Mouse (Mus musculus): ENCODE results near the gene Cx3cr1. TPM values are rescaled to one million over a fixed set of nuclear protein-coding genes. Genes with fewer than 3 reads are reported as not detected.

Cx3cr1 gene
- polyA plus RNA-seq, 1 experiment = 9.0 TPM

DNA sequence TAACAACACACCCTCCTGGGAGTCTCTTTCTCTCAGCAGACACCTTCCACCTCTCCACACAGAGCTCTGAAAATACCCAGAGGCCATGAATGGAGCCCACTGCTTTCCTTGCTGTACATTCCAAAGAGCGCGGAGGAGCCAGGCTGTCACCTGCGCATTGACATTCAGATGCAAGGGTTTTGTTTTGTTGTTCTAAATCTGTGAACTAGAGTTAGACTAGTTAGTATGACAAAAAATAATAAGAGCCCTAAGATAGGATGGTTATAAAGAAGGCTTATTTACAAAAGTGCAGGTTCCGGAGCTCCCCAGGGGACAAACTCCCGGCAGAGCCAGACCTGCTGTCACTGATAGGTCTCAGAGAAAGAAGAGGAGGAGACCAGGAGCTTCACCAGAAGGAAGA, 78.4 kb downstream of the Cx3cr1 start:
- 31% methylated on average over 5 of the region's 5 CpGs for WGBS
- Histone ChIP-seq H3K4me3 (replicated peaks; ENCODE audit: insufficient read depth, low read depth, low read length) (no peak overlapping the region), H3K4me1 (ENCODE audit: control insufficient read depth, insufficient read depth, low read length) (peaks cover 3% of the 10 kb centered on the region; the same call in 1 of the 2 replicates), H3K27me3 (ENCODE audit: control insufficient read depth, insufficient read depth, low read length) (no peaks in the 10 kb centered on the region), H3K27ac (ENCODE audit: insufficient read depth, low read length) (no peak overlapping the region)
- no peak for DNase-seq
- TF ChIP-seq POLR2A (IDR thresholded peaks at IDR 0.05; ENCODE audit: borderline replicate concordance, insufficient read depth, low read length) (no peak), CTCF (IDR thresholded peaks at IDR 0.05; ENCODE audit: borderline replicate concordance, insufficient read depth, low read depth, low read length) (no peak)

DNA sequence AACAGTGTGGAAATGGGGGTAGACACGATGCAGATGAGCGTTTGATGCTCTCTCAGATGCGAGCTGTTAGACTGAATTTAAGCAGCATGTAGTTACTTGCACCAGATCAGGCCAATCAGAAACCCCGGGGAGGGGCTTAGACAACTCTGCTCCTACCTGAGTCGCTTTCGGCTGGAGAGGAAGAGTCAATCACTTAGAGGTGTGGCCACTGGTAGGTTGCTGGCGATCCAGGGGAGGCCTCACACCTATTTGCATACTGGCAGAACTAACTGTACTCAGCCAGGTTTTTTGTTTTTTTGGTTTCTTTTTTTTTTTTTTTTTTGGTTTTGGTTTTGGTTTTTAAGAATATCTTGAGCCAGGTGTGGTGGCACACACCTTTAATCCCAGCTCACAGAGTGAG, 81.4 kb downstream of the Cx3cr1 start:
- no peak overlapping the region for H3K4me3 ChIP-seq (replicated peaks; ENCODE audit: insufficient read depth, low read depth, low read length)
- H3K27me3 ChIP-seq (ENCODE audit: control insufficient read depth, insufficient read depth, low read length) = no peaks in the 10 kb centered on the region
- peaks cover 3% of the 10 kb centered on the region; the same call in 1 of the 2 replicates for H3K4me1 ChIP-seq (ENCODE audit: control insufficient read depth, insufficient read depth, low read length)
- no peak overlapping the region for H3K27ac ChIP-seq (ENCODE audit: insufficient read depth, low read length)
- no peak for TF ChIP-seq POLR2A (IDR thresholded peaks at IDR 0.05; ENCODE audit: borderline replicate concordance, insufficient read depth, low read length)
- TF ChIP-seq CTCF (IDR thresholded peaks at IDR 0.05; ENCODE audit: borderline replicate concordance, insufficient read depth, low read depth, low read length) = no peak
- DNase-seq = no peak
- 77% methylated on average over 7 of the region's 7 CpGs for WGBS

DNA sequence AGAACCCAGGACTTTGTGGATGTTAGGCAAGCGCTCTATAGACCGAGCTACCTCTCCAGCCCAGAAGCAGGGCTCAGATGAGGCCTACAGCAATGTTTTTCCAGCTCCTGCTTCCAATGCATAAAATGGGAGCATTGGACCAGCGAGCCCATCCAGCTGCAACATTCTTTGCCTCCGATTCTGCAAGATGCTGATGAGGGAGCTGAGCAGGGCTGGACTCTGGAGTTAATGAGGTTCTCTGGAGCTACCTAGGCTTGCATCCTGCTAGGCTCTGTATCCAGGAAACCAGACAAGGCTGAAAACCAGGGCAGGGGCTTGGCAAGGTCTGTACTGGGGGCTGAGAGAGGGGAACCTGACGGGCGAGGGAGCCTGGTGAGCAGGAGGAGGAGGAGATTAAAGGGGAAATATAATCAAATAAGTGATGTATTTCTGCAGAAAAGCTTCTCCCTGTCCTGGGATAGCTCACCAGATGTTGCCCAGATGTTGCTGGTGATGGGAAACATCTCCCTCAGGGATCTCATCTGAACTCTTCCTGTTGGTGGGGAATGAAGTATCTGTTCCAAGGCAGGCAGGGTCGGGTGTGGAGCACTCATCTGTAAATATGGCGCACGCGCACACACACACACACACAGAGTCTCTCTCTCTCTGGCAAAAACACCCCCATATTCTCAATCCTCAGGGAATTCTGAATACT, 83.7 kb downstream of the Cx3cr1 start:
- no peak overlapping the region for H3K27ac ChIP-seq (ENCODE audit: insufficient read depth, low read length)
- DNase-seq = no peak
- H3K4me1 ChIP-seq (ENCODE audit: control insufficient read depth, insufficient read depth, low read length) = peaks cover 17% of the 10 kb centered on the region
- no peak overlapping the region for H3K4me3 ChIP-seq (replicated peaks; ENCODE audit: insufficient read depth, low read depth, low read length)
- TF ChIP-seq CTCF (IDR thresholded peaks at IDR 0.05; ENCODE audit: borderline replicate concordance, insufficient read depth, low read depth, low read length) (no peak), POLR2A (IDR thresholded peaks at IDR 0.05; ENCODE audit: borderline replicate concordance, insufficient read depth, low read length) (no peak)
- WGBS = 84% methylated on average over 10 of the region's 10 CpGs
- H3K27me3 ChIP-seq (ENCODE audit: control insufficient read depth, insufficient read depth, low read length) = no peaks in the 10 kb centered on the region

DNA sequence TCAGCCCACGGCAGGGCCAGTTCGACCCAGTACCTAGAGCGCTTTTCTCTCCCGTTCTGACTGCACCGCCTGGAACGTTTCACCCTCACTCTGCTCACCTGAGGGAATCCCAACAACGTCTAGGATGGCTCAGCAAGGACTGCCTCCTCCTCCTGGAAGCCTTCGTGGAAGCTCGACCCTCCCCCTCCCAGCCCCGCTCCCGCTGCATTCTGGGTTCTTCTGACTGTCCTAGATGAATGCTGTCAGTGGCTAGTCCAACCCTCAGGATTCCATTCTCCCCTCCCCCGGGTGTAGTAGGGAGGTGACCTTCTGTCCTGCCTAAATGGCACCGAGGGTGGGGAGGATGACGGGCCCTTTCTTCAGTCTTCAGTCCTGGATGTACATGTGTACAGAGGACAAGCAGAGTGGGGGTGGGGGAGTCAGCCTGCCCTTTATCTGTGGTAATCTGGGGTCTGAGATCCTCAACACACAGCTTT, 85.1 kb downstream of the Cx3cr1 start, which contains the start of gene Csrnp1:
Gene Csrnp1, minus strand, starts transcription at position 123 of the 476 bp plus-strand sequence.
- Histone ChIP-seq H3K4me3 (replicated peaks; ENCODE audit: insufficient read depth, low read depth, low read length) (peak within 1 kb of the TSS; percentile 74), H3K27ac (ENCODE audit: insufficient read depth, low read length) (peak within 1 kb of the TSS; percentile 88), H3K4me1 (ENCODE audit: control insufficient read depth, insufficient read depth, low read length) (peaks cover 29% of the 10 kb centered on the region), H3K27me3 (ENCODE audit: control insufficient read depth, insufficient read depth, low read length) (no peaks in the 10 kb centered on the region)
- WGBS = 46% methylated on average over 14 of the region's 14 CpGs
- no peak for TF ChIP-seq CTCF (IDR thresholded peaks at IDR 0.05; ENCODE audit: borderline replicate concordance, insufficient read depth, low read depth, low read length)
- no peak for TF ChIP-seq POLR2A (IDR thresholded peaks at IDR 0.05; ENCODE audit: borderline replicate concordance, insufficient read depth, low read length)
- peak in 1 of 2 experiments; percentile 43 for DNase-seq

DNA sequence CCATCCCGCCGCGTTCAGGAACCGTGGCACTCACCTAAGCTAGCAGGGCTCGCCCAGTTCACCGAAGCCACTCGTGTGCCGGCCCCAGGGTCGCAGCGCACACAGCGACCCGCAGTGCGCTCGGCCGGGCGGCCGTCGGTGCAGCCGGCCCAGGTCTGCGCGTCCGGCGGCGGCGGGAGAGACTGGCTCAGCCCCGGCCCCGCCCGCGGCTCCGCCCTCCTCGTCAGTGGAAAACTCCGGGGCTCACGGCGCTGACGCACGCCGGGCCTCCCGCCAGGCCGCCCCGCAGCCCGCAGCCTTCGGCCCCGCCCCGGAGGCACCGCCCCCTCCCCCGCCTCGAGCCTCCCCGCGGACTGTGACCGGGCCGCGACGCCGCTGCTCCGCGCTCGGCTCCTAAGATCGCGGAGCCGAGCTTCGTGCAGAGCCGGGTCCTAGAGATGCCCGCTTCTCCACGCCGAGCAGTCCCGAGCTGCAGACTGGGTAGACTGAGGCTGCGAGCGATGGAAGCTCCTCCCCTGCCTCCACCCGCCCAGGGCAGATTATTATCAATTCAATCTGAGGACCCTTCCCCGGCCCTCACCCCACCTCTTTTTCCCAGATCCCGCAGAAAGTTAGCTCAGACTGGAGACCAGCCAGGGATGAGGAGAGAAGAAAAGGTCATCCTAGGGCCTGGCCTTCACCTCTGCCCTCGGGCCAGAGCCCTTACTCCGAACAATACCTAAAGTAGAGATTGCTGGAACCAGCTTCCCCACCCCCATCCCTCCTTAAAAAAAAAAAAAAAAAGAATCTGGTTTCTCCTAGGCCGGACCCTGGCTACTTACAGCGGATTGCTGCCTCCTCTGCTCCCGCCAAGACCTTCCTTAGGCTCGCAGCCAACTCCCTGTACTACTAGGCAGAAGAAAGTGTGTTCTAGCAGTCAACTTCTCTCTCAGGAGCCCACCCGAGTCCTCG, 85.8 kb downstream of the Cx3cr1 start:
- DNase-seq = peak; percentile 88 to 90
- H3K27ac ChIP-seq (ENCODE audit: insufficient read depth, low read length) = peak overlapping the region; percentile 88
- peak overlapping the region; percentile 74 for H3K4me3 ChIP-seq (replicated peaks; ENCODE audit: insufficient read depth, low read depth, low read length)
- peaks cover 36% of the 10 kb centered on the region for H3K4me1 ChIP-seq (ENCODE audit: control insufficient read depth, insufficient read depth, low read length)
- no peaks in the 10 kb centered on the region for H3K27me3 ChIP-seq (ENCODE audit: control insufficient read depth, insufficient read depth, low read length)
- 4% methylated on average over 76 of the region's 79 CpGs for WGBS
- TF ChIP-seq POLR2A (IDR thresholded peaks at IDR 0.05; ENCODE audit: borderline replicate concordance, insufficient read depth, low read length) = peak; percentile 66
- TF ChIP-seq CTCF (IDR thresholded peaks at IDR 0.05; ENCODE audit: borderline replicate concordance, insufficient read depth, low read depth, low read length) = no peak

DNA sequence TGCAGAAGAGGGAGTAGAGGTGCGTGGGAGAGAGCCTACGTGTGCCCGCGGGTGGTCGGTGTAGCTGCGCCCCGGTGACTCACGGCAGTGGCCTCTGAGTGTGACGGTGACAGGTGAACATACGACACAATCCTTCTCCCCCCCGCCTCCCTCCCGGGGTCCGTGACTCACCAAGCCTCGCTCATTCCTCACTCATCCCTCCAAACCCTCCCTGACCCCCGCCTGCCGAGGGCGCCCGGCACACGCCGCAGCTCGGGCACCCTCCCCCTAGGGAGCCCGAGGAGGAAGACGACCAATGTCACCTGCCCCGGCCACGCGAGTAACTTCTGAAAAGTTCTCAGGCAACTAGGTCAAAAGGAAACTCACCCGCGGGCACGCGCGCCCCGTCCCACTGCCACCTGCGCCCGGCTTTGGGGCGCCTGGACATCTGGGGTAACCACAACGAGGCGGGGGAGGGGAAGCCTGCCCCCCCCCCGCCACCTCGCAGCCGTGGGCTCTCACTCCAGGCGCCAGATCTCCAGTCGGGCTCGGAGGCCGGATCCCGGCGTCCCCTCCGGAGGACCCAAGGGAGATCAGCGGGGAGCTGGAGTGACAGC, 86.6 kb downstream of the Cx3cr1 start:
- TF ChIP-seq CTCF (IDR thresholded peaks at IDR 0.05; ENCODE audit: borderline replicate concordance, insufficient read depth, low read depth, low read length) (no peak), POLR2A (IDR thresholded peaks at IDR 0.05; ENCODE audit: borderline replicate concordance, insufficient read depth, low read length) (no peak)
- Histone ChIP-seq H3K27ac (ENCODE audit: insufficient read depth, low read length) (peak overlapping the region; percentile 88), H3K27me3 (ENCODE audit: control insufficient read depth, insufficient read depth, low read length) (no peaks in the 10 kb centered on the region), H3K4me3 (replicated peaks; ENCODE audit: insufficient read depth, low read depth, low read length) (peak overlapping the region; percentile 74), H3K4me1 (ENCODE audit: control insufficient read depth, insufficient read depth, low read length) (peaks cover 44% of the 10 kb centered on the region)
- DNase-seq = peak; percentile 67 to 74
- 1% methylated on average over 48 of the region's 48 CpGs for WGBS

DNA sequence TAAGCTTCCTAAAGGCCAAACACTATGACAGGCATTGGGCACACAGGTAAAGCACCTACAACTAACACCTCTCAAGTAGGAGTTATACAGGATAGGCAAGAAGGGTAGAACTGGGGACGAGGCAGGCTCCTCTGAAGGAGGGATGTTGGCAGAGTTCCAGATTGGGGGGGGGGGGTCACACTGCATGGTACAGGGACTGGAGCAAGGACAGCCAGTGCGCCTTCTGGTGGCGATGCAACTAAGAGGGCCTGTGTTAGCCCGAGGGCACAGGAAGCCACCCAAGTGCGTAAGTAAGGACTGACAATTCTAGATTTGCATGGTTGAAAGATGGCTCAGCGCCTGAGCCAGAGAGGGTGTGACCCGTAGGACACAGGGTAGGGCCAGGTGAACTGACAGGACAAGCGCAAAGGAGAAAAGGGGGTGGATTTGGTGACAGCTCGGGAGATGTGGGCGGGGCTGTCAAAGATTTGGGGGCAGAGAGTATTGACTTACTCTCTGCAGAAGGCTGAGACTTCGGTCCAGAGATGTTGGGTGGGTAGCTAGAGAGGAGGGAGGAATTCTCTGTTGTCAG, 87.4 kb downstream of the Cx3cr1 start:
- peak overlapping the region; percentile 74 for H3K4me3 ChIP-seq (replicated peaks; ENCODE audit: insufficient read depth, low read depth, low read length)
- H3K27ac ChIP-seq (ENCODE audit: insufficient read depth, low read length) = peak overlapping the region; percentile 88; the same call in 1 of the 2 replicates
- H3K27me3 ChIP-seq (ENCODE audit: control insufficient read depth, insufficient read depth, low read length) = no peaks in the 10 kb centered on the region
- 11% methylated on average over 11 of the region's 11 CpGs for WGBS
- H3K4me1 ChIP-seq (ENCODE audit: control insufficient read depth, insufficient read depth, low read length) = peaks cover 51% of the 10 kb centered on the region
- peak; percentile 58 to 59 for DNase-seq
- no peak for TF ChIP-seq CTCF (IDR thresholded peaks at IDR 0.05; ENCODE audit: borderline replicate concordance, insufficient read depth, low read depth, low read length)
- no peak for TF ChIP-seq POLR2A (IDR thresholded peaks at IDR 0.05; ENCODE audit: borderline replicate concordance, insufficient read depth, low read length)
